9 mouse cellular contexts compared by ENCODE assay signal in genomic region chr11:54534871-54535270, GRCm38 (mm10). TPM values are rescaled to one million over a fixed set of nuclear protein-coding genes. Genes with fewer than 3 reads are reported as not detected.
A peak's percentile ranks its signal among the peaks of the same experiment; 100 is the strongest.
DNase-seq lines count a peak whose midpoint lies in the region; ATAC-seq and TF ChIP-seq lines count a peak whose summit lies in the region.
"Had no signal": no experiment of that assay in that cellular context is flagged by ENCODE, and none has a peak within 500 bp of the region (broad histone marks: within the 10 kb centered on the region; RNA-seq: fewer than 3 reads in every experiment).

No protein-coding gene starts in this region.

- H3K27me3 ChIP-seq in neural tube, embryonic 15.5 days (replicated peaks): no peaks in the 10 kb centered on the region
- no peaks in the 10 kb centered on the region for H3K27me3 ChIP-seq in forebrain, postnatal 0 days (ENCODE audit: insufficient read depth, low read length)
- no peaks in the 10 kb centered on the region for H3K27me3 ChIP-seq in kidney, postnatal 0 days (ENCODE audit: insufficient read depth, low read length)
- no peaks in the 10 kb centered on the region for H3K27me3 ChIP-seq in liver, embryonic 11.5 days (replicated peaks; ENCODE audit: control insufficient read depth, insufficient read depth, low read length)
- H3K27me3 ChIP-seq: heart, embryonic 15.5 days had no signal

- no peaks in the 10 kb centered on the region for H3K36me3 ChIP-seq in neural tube, embryonic 15.5 days
- H3K36me3 ChIP-seq in forebrain, postnatal 0 days (ENCODE audit: insufficient read depth): no peaks in the 10 kb centered on the region
- no peaks in the 10 kb centered on the region for H3K36me3 ChIP-seq in kidney, postnatal 0 days (ENCODE audit: insufficient read depth, low read length)
- no peaks in the 10 kb centered on the region for H3K36me3 ChIP-seq in liver, embryonic 11.5 days (ENCODE audit: control insufficient read depth, insufficient read depth, low read length)
- H3K36me3 ChIP-seq: heart, embryonic 15.5 days had no signal

- H3K27ac ChIP-seq in neural tube, embryonic 15.5 days (replicated peaks): no peak overlapping the region
- no peak overlapping the region for H3K27ac ChIP-seq in forebrain, postnatal 0 days (ENCODE audit: low read depth, low read length)
- no peak overlapping the region for H3K27ac ChIP-seq in kidney, postnatal 0 days
- no peak overlapping the region for H3K27ac ChIP-seq in liver, embryonic 11.5 days (ENCODE audit: low read depth, low read length)
- H3K27ac ChIP-seq: heart, embryonic 15.5 days had no signal

- no peaks in the 10 kb centered on the region for H3K9me3 ChIP-seq in neural tube, embryonic 15.5 days (replicated peaks)
- no peaks in the 10 kb centered on the region for H3K9me3 ChIP-seq in forebrain, postnatal 0 days (ENCODE audit: low read length)
- H3K9me3 ChIP-seq in kidney, postnatal 0 days (replicated peaks; ENCODE audit: low read length): no peaks in the 10 kb centered on the region
- H3K9me3 ChIP-seq in liver, embryonic 11.5 days (ENCODE audit: control insufficient read depth, low read length): no peaks in the 10 kb centered on the region
- H3K9me3 ChIP-seq: heart, embryonic 15.5 days had no signal

- H3K9ac ChIP-seq in neural tube, embryonic 15.5 days (replicated peaks): no peak overlapping the region
- H3K9ac ChIP-seq in forebrain, postnatal 0 days: no peak overlapping the region
- H3K9ac ChIP-seq in kidney, postnatal 0 days (ENCODE audit: low read depth, low read length): no peak overlapping the region
- no peak overlapping the region for H3K9ac ChIP-seq in liver, embryonic 11.5 days (ENCODE audit: low read depth, low read length)
- H3K9ac ChIP-seq: heart, embryonic 15.5 days had no signal

- DNase-seq in neural tube, embryonic 10.5 days (ENCODE audit: extremely low spot score, low spot score): peak; percentile 58
- DNase-seq in c-Kit-negative CD71-positive TER-119-positive erythroid progenitor cells, embryonic 14.5 days (ENCODE audit: low read depth, low spot score): peak; percentile 65
- peak; percentile 73 for DNase-seq in forebrain, postnatal 0 days
- peak; percentile 78 for DNase-seq in kidney, postnatal 0 days (ENCODE audit: low spot score)
- DNase-seq in liver, embryonic 11.5 days (ENCODE audit: low spot score): peak; percentile 43
- peak; percentile 29 for DNase-seq in retina, adult 2 months (ENCODE audit: low read depth, low spot score)
- DNase-seq in thymus, postnatal 36 days: peak; percentile 72 to 80

- 52% methylated on average over 6 of the region's 6 CpGs for WGBS in neural tube, embryonic 15.5 days
- WGBS in forebrain, postnatal 0 days: 47% methylated on average over 6 of the region's 6 CpGs
- 55% methylated on average over 6 of the region's 6 CpGs for WGBS in kidney, postnatal 0 days
- 46% methylated on average over 6 of the region's 6 CpGs for WGBS in liver, embryonic 11.5 days

- ATAC-seq in neural tube, embryonic 15.5 days (ENCODE audit: low FRiP score): no peak
- no peak for ATAC-seq in forebrain, postnatal 0 days
- no peak for ATAC-seq in kidney, postnatal 0 days (replicated peaks; ENCODE audit: low FRiP score, low read depth)
- ATAC-seq in liver, embryonic 11.5 days (replicated peaks; ENCODE audit: low FRiP score): peak; percentile 57

- H3K4me2 ChIP-seq in neural tube, embryonic 15.5 days: no peak overlapping the region
- H3K4me2 ChIP-seq in forebrain, postnatal 0 days (ENCODE audit: low read depth): no peak overlapping the region
- H3K4me2 ChIP-seq in kidney, postnatal 0 days (ENCODE audit: low read length): no peak overlapping the region
- H3K4me2 ChIP-seq in liver, embryonic 11.5 days: no peak overlapping the region
- H3K4me2 ChIP-seq: heart, embryonic 15.5 days had no signal

- H3K4me1 ChIP-seq in neural tube, embryonic 15.5 days: 0 out of 2 replicates have a peak, but pooled peaks cover 3% of the 10 kb centered on the region
- H3K4me1 ChIP-seq in forebrain, postnatal 0 days (ENCODE audit: insufficient read depth): 0 out of 2 replicates have a peak, but pooled peaks cover 3% of the 10 kb centered on the region
- peaks cover 9% of the 10 kb centered on the region for H3K4me1 ChIP-seq in kidney, postnatal 0 days (replicated peaks; ENCODE audit: insufficient read depth, low read length)
- H3K4me1 ChIP-seq in liver, embryonic 11.5 days (replicated peaks; ENCODE audit: control insufficient read depth, insufficient read depth, low read length): peaks cover 9% of the 10 kb centered on the region

- TF ChIP-seq CTCF in forebrain, postnatal 0 days (IDR thresholded peaks at IDR 0.05; ENCODE audit: low read depth): peak; percentile 81
- TF ChIP-seq CTCF in kidney, postnatal 0 days (IDR thresholded peaks at IDR 0.05; ENCODE audit: low read depth): peak; percentile 94

- H3K4me3 ChIP-seq in neural tube, embryonic 15.5 days (replicated peaks): no peak overlapping the region
- H3K4me3 ChIP-seq in forebrain, postnatal 0 days (ENCODE audit: low read depth, low read length): no peak overlapping the region
- H3K4me3 ChIP-seq in kidney, postnatal 0 days (replicated peaks; ENCODE audit: low read depth, low read length): no peak overlapping the region
- no peak overlapping the region for H3K4me3 ChIP-seq in liver, embryonic 11.5 days (ENCODE audit: low read depth, low read length)
- H3K4me3 ChIP-seq: heart, embryonic 15.5 days had no signal

RNA-seq across cellular contexts. Expression of gene Rapgef6, which starts 12.2 kb away (rescaled TPM):
- polyA plus RNA-seq in neural tube, embryonic 15.5 days (2015; fragmentation: Nextera tagmentation; extraction: Ambion mirVana): 35.9 and 36.5 TPM in 2 replicates
- 42.1 and 64.5 TPM in 2 replicates for total RNA-seq in forebrain, postnatal 0 days (2014; rRNA removed)
- 12.7 and 23.5 TPM in 2 replicates for polyA plus RNA-seq in forebrain, postnatal 0 days (2015; fragmentation: Nextera tagmentation; extraction: Ambion mirVana)
- 20.3 and 20.9 TPM in 2 replicates for polyA plus RNA-seq in kidney, postnatal 0 days (2015; fragmentation: Nextera tagmentation; extraction: Ambion mirVana)
- polyA plus RNA-seq in liver, embryonic 11.5 days (2014; fragmentation: Nextera tagmentation; extraction: Ambion mirVana): 27.2 and 31.3 TPM in 2 replicates
